Mouse (Mus musculus): ENCODE measurements around the gene Agap3.

Agap3 gene

DNA sequence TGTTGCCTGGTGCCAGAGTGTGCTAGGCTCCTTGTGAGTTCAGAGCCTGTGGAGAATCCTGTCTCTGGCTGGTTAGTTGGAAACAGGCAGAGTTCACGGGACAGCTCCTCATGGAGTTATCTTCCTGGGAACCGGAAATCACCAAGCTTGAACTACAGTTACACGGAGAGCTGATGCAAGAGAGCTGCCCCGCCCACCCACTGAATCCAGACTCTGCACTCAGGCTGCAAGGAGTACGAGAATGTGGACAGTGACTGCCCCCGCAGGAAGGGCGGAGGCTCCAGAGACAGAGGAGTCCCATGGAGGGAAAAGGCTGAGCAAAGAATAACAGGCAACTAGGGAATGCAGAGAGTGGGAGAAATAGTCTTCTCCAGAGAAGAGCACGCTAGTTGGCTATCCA, 60.3 kb downstream of the Agap3 start:
- no peak for DNase-seq (ENCODE audit: extremely low read depth, low read depth)

GRCm38 (mm10) chr5:24521366-24521765, 69.4 kb downstream of the Agap3 start:
- no peak for DNase-seq (ENCODE audit: extremely low read depth, low read depth)

- no peak for DNase-seq (ENCODE audit: extremely low read depth, low read depth)
These were observed 71.8 kb downstream of the Agap3 start for GRCm38 (mm10) chr5:24523806-24524205.

DNA sequence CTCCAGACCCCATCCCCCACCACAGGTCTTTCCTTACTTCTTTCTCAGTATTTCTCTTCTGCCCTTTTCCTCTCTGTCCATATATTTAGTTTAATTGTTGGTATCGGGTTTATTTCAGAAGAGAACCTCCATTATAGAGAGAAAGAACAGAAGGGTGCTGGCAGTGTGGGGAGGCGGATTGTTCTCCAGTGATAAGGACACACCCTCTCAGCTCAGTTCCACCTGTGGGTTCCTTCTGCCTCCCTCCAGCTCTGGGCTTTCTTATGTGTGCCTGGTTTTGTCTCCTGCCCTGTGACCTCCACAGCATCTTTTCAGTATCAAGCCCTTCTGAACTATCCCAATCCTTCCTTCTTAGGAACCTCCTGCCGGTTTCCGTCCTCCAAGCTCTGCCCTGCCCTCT, 72.5 kb downstream of the Agap3 start:
- DNase-seq (ENCODE audit: extremely low read depth, low read depth), result no peak

DNA sequence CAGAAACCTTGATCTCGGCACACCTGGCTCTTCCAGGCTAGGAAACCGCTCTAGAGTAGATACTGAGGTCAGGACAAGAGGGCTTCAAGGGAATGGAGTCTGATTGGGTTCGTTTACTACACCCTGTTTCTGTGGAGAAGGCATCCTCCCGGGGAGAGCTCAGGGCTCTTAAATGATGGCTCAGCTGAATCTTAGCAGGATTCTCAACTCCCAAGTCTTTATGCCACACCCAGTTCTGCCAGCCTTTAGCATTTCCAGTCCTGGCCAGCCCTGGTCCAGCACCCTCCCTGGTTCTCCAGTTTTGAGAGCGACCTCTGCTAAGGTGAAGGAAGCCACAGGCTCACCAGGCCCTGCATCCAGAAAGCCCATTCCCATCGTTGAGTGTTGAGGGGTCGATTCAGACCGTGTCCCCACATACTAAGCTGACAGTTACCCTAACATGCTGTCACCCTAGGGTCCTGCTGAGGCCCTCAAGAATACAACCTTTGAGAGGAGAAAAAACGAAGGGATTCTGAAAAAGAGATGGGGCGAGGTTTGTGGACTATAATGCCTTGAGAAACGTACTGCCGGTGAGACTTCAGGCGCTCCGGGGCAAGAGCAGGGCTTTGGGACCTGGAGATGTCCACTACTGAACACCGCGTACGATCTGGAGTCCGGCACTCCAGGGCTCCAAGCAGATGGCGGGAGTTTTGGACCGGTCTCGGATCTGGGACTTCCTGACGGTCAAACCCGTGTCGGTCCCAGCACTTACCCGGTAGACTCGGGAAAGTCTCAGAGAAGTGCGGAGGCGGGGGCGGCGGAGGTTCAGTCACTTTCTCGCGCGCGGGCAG, 73.6 kb downstream of the Agap3 start:
- DNase-seq (ENCODE audit: extremely low read depth, low read depth), result no peak

DNA sequence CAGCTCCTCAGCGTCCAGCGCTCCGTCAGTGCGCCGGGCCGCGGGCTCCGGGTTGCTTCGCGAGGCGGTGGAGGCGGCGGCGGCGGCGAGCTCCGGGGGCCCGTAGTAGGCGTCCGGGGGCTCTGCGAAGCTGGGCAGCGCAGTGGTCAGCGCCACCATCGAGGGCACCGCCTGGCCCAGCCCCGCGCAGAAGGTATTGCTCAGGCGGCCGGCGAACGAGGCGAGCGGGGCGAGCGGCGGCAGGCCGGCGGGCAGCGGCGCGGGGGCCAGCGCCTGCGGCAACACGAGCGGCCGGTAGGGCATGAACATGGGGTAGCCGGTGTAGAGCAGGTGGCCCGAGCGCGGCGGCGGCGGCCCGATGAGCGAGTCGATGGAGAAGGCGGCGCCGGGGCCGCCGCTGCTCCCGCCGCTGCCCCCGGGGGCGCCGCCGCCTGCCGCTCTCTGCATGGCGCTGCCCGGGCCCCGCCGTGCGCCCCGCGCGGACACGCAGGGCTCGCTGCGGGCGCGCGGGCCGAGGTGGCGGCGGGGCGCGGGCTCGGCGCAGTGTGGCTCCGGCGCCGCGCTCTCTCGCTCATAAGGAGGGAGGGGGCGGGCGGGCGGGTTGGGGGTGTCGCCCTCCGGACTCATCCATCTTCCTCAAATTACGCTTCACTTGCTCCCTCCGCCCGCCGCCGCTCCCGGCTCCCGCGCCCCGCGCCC, 74.4 kb downstream of the Agap3 start:
- no peak for DNase-seq (ENCODE audit: extremely low read depth, low read depth)

- no peak for DNase-seq (ENCODE audit: extremely low read depth, low read depth)
These were observed 74.9 kb downstream of the Agap3 start, which contains the start of gene Gbx1 for GRCm38 (mm10) chr5:24526889-24527230. TSS of gene Gbx1 (minus strand) at chr5:24527202.

DNA sequence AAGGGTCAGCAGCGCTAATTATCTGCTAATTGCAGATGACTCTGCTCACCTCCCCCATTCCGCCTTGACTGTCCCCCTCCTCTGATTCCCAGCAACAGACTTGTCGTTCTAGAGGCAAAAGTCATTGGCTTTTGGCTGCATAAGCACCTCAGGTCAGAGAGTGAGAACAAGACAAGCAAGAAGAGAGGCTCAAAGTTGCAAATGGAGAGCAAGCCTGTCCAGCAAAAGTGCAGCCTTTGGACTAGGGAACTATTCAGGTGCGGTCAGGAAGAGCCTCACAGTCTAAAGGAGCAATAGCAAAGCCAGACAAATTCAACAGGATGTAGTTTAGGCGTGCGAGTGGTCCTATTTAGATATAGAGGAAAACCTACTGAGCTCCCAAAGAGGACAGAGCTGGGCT, 75.8 kb downstream of the Agap3 start:
- no peak for DNase-seq (ENCODE audit: extremely low read depth, low read depth)

DNA sequence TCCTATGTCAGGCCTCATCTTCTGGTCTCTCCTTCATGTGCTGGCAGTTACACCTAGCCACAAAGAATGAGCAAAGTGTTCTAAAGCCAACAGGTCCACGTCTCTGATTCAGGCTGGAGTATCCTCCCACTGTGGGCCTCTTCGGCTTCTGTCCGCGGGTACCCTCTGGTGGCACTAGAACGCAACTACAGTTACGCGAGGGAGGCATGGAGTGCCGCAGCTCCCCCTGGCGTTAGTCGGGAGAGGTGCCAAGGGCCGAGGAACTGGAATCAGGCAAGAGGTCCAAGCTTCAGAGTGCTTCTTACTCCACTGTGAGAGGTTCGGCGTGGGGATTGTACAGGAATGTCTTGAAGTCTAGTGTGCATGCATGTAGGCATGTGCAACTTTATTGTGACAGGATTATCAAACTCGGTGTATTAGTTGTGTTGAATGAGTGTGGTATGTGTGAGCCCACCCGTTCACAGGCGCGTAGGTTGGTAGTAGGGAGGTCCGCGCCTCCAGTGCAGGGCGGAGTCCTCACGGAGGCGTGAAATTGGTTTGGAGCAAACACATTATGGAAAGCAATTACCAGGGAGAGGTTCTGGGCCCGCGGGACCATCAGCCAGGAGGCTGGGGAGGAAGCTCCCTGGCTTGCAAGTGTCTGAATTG, 78.2 kb downstream of the Agap3 start:
- peak; percentile 60 for DNase-seq (ENCODE audit: extremely low read depth, low read depth)

DNA sequence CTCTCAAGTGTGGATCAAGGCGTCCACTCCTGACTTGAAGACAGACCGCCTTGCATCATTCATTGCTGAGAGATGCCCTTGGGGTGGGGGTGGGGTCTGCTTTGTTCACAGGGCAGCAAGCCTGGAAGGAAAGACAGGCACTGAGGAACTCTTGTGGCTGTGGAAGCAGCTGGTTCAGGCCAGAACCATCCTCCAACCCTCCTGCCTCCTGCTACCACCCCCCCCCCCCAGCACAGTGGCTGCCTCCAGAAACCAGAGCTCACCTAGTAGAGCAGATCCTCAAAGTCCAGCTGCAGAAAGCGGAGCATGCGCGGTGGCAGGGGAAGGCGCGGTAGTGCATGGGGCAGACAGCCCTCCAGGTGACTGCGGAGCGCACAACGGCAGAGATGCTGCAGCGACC, 81.4 kb downstream of the Agap3 start:
- no peak for DNase-seq (ENCODE audit: extremely low read depth, low read depth)

GRCm38 (mm10) chr5:24534292-24534691, 82.3 kb downstream of the Agap3 start:
- DNase-seq (ENCODE audit: extremely low read depth, low read depth), result no peak

- no peak for DNase-seq (ENCODE audit: extremely low read depth, low read depth)
These were observed 83.8 kb downstream of the Agap3 start for GRCm38 (mm10) chr5:24535731-24536130.

DNA sequence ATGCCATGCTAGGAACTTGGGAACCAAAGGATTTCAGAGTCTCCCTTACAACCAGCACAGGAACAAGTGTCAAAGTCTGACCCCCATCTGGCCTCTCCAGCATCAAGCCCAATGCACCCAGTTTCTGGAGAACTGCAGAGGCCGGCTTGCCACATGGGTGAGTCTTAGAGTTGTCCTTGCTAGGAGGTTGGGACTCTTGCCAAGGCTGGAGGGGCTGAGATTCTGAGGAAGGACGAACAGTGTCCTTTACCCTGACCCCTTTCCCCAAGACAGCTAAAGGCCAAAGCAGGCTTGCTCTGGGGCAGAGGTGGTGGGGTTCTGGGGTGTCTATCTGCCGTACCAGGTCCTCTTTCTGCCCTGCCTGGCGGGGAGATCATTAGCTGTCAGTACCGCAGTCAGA, 84.5 kb downstream of the Agap3 start:
- DNase-seq (ENCODE audit: extremely low read depth, low read depth), result no peak

- no peak for DNase-seq (ENCODE audit: extremely low read depth, low read depth)
These were observed 85.6 kb downstream of the Agap3 start for GRCm38 (mm10) chr5:24537618-24538017.

- no peak for DNase-seq (ENCODE audit: extremely low read depth, low read depth)
These were observed 87.8 kb downstream of the Agap3 start for GRCm38 (mm10) chr5:24539571-24540296.

DNA sequence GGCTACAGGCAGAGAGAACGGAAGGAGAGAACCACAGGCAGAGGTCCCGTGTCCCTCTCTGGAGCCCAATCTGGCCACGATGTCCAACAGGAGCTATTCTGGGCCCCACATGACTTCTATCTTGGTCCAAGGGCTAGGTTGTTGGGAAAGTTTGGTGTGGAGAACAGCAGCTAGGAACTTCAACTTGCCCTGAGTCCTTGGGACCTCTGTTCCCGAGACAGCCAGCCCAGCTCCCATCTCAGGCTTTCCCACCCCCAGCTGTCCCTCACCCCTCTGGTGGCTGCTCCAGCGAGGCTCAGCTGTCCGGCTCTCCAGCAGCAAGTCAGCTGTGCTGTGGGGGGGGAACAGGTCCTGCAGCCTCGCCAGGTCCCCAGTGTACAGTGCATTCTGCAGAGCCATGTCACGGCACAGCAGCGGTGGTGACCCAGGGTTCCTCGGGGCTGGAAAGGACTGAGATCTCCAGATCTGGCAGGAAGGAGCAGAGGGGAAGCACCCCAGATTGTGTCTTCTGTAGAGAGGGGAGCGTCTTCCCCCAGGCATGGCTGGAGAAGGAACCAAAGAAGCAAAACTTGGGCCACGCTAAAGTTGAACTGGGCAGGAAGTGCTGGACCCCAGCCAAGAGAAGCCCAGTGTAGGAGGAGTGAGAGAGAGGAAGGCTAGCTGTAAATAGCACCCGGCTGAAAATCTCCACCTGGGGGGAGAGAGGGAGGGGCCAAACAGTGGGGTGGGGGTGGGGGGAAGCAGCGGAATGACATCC, 88.6 kb downstream of the Agap3 start, which contains the start of gene Asb10:
TSS of gene Asb10 (minus strand) at position 592 of the 757 bp plus-strand sequence.
- peak; percentile 49 for DNase-seq (ENCODE audit: extremely low read depth, low read depth)

- DNase-seq (ENCODE audit: extremely low read depth, low read depth), result no peak
These were observed 89.2 kb downstream of the Agap3 start for GRCm38 (mm10) chr5:24541144-24541569.

DNA sequence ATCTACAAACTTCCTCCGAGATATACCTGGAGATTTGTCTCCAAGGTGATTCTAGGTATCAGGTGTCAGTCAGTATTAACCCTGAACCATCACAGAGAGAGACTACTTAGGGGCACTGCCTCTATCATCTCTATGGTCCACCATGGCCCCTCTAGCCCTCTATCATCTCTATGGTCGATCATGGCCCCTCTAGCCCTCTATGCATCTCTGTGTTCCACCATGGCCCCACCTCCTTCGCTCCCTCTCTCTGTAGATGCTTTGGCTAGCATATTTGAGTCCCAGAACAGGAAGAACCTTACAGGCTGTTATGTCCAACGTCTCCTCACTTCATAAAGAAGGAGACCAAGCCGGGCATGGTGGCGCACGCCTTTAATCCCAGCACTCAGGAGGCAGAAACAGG, 90.7 kb downstream of the Agap3 start:
- peak; percentile 58 for DNase-seq (ENCODE audit: extremely low read depth, low read depth)

DNA sequence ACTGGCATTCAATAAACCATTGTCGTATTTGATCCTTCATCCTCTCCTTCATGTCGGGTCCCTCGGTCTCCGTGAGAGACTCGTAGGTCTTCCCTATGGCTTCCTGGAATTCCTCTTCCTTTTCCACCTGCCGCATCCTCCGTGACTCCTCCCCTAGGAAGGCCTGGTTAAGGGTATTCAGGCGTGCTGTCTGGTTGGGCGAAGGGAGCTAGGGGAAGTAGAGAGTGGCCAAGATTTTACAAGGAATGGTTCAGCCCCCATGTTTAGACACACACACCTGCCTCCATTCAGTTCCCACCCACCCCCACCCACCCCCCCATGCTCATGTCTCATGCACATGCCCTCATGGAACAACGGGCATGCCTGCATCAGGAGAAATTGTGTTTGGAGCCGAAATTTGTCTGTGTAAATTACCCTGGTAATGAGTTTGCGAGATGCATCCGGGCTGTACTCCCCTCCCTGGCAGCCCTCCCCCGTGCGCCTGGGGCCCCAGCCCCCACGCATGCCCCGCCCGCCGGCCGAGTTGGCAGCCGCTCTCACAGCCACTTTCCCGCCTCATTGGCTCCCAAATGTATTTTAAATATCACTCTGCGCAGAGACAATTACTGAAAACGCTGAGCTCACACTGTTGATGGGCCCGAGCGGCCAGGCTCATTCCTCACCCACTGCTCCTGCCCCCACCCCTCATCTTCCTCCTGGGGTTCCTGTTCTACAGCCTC, 98.8 kb downstream of the Agap3 start:
- no peak for DNase-seq (ENCODE audit: extremely low read depth, low read depth)

GRCm38 (mm10) chr5:24551317-24551688, 99.3 kb downstream of the Agap3 start:
- DNase-seq (ENCODE audit: extremely low read depth, low read depth), result no peak
